Mouse (Mus musculus) intestine, embryonic 15.5 days (tissue): Measurements from ENCODE around the gene Tcp11. TPM values are rescaled to one million over a fixed set of nuclear protein-coding genes. Genes with fewer than 3 reads are reported as not detected.

Source experiments
- ATAC-seq: fragments of 200-750 bp; cut with Nextera tagmentation; 2 replicates; pipeline ENCODE4 v1.8.0; 2017; ENCODE audit warnings: moderate TSS enrichment, moderate library complexity
- H3K27ac ChIP-seq: fragments of 300-500 bp; sonication (generic); 2 replicates; pipeline ENCODE4 v1.5.1; 2015; ENCODE audit warnings: mild to moderate bottlenecking, inconsistent platforms
- H3K27me3 ChIP-seq: fragments of 300-500 bp; sonication (generic); replicated peaks from 2 replicates; pipeline ENCODE4 v1.6.1; 2015; ENCODE audit warnings: inconsistent platforms
- H3K36me3 ChIP-seq: fragments of 300-500 bp; sonication (generic); 2 replicates; pipeline ENCODE4 v1.6.1; 2015; ENCODE audit warnings: inconsistent platforms
- H3K4me1 ChIP-seq: fragments of 300-500 bp; sonication (generic); replicated peaks from 2 replicates; pipeline ENCODE4 v1.6.1; 2015; ENCODE audit warnings: inconsistent platforms
- H3K4me2 ChIP-seq: fragments of 300-500 bp; sonication (generic); replicated peaks from 2 replicates; pipeline ENCODE4 v1.6.1; 2015; ENCODE audit warnings: mild to moderate bottlenecking, inconsistent platforms
- H3K4me3 ChIP-seq: fragments of 300-500 bp; sonication (generic); replicated peaks from 2 replicates; pipeline ENCODE4 v1.5.1; 2015; ENCODE audit warnings: inconsistent platforms
- H3K9ac ChIP-seq: fragments of 300-500 bp; sonication (generic); 2 replicates; pipeline ENCODE4 v1.6.1; 2015; ENCODE audit warnings: inconsistent platforms
- H3K9me3 ChIP-seq: fragments of 300-500 bp; sonication (generic); 2 replicates; pipeline ENCODE4 v1.6.1; 2016; ENCODE audit warnings: inconsistent platforms
- WGBS: fragments of 180-500 bp; shearing (Covaris S2); methylation state at CpG from one replicate; pipeline ENCODE4 v1.1.7; 2015; 5-methylcytosine and 5-hydroxymethylcytosine counted together
- polyA plus RNA-seq: library from polyadenylated mRNA; unstranded; fragments of >200 nt; fragmentation: Nextera tagmentation; extraction: Ambion mirVana; gene quantifications from 2 replicates; pipeline ENCODE4 v1.2.1, GENCODE M21; 2015

Gene Tcp11
- polyA plus RNA-seq, 1 experiment from 2014 or later, result 1.2 TPM

DNA sequence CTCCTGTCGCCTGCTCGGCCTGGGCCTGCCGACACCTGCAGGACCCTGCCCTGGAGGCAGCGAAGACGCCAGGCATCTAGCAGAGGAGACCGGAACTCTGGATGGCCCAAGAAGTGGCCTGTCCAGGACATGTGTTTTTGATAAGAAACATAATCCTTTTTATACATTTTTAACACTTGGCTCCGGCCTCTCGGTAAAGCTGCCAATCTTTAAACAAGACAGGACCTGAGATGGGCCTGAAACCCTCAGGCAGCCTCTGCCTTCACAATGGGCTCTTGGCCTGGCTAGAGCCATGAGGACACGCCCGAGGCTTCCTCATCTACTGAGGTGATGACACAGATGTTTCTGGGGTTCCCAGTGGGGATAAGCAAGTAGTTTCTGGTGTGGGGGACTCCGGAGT, 19.8 kb downstream of the Tcp11 start:
- no peak overlapping the region for H3K4me2 ChIP-seq
- H3K9me3 ChIP-seq, result no peaks in the 10 kb centered on the region
- H3K36me3 ChIP-seq, result peaks cover 37% of the 10 kb centered on the region
- no peak overlapping the region for H3K4me3 ChIP-seq
- ATAC-seq, result no peak
- 92% methylated on average over 11 of the region's 11 CpGs for WGBS
- no peaks in the 10 kb centered on the region for H3K27me3 ChIP-seq
- H3K27ac ChIP-seq, result no peak overlapping the region
- H3K4me1 ChIP-seq, result no peaks in the 10 kb centered on the region
- no peak overlapping the region for H3K9ac ChIP-seq

- H3K9me3 ChIP-seq, result no peaks in the 10 kb centered on the region
- no peak overlapping the region for H3K4me2 ChIP-seq
- no peak for ATAC-seq
- no peak overlapping the region for H3K4me3 ChIP-seq
- peaks cover 43% of the 10 kb centered on the region for H3K36me3 ChIP-seq
- H3K27me3 ChIP-seq, result no peaks in the 10 kb centered on the region
- no peak overlapping the region for H3K9ac ChIP-seq
- no peaks in the 10 kb centered on the region for H3K4me1 ChIP-seq
- 79% methylated on average over 13 of the region's 13 CpGs for WGBS
- H3K27ac ChIP-seq, result no peak overlapping the region
Observed at GRCm38 (mm10) chr17:28058346-28058745, 22.1 kb downstream of the Tcp11 start.

- H3K9me3 ChIP-seq, result no peaks in the 10 kb centered on the region
- H3K27me3 ChIP-seq, result no peaks in the 10 kb centered on the region
- H3K27ac ChIP-seq, result no peak overlapping the region
- no peak overlapping the region for H3K4me3 ChIP-seq
- H3K4me1 ChIP-seq, result no peaks in the 10 kb centered on the region
- H3K4me2 ChIP-seq, result no peak overlapping the region
- H3K9ac ChIP-seq, result no peak overlapping the region; the same call in 1 of the 2 replicates
- peak; percentile 45; the same call in 1 of the 2 replicates for ATAC-seq
- peaks cover 35% of the 10 kb centered on the region for H3K36me3 ChIP-seq
- WGBS, result 77% methylated on average over 21 of the region's 21 CpGs
Observed at GRCm38 (mm10) chr17:28052293-28052863, 28.1 kb downstream of the Tcp11 start.

- Histone ChIP-seq H3K36me3 (peaks cover 31% of the 10 kb centered on the region), H3K27ac (no peak overlapping the region), H3K27me3 (no peaks in the 10 kb centered on the region), H3K4me3 (no peak overlapping the region), H3K4me1 (no peaks in the 10 kb centered on the region), H3K4me2 (no peak overlapping the region), H3K9me3 (no peaks in the 10 kb centered on the region), H3K9ac (no peak overlapping the region)
- 92% methylated on average over 8 of the region's 8 CpGs for WGBS
- no peak for ATAC-seq
Observed at GRCm38 (mm10) chr17:28050210-28050609, 30.2 kb downstream of the Tcp11 start.

DNA sequence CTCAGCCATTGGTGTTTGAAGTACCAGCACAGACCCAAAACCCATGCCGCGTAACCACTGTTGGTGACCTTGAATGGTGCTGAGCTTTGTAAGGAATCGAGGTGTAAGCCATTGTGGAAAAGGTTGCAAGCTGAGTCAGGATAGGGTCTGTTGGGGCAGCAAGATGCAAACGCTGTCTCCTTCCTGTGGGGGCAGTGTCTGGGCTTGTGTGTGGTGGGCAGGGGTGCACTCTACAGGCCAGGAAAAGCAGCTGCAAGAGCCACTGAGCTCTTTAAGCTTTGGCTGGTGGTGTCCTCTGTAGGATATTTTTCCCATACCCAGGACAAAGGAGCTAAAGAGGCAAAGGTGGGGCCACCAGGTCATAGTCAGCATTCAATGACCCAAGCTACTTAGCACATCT, 32.0 kb downstream of the Tcp11 start:
- H3K4me1 ChIP-seq, result no peaks in the 10 kb centered on the region
- 43% methylated on average over 4 of the region's 4 CpGs for WGBS
- H3K27me3 ChIP-seq, result no peaks in the 10 kb centered on the region
- H3K9me3 ChIP-seq, result no peaks in the 10 kb centered on the region
- H3K4me2 ChIP-seq, result no peak overlapping the region
- no peak overlapping the region for H3K27ac ChIP-seq
- ATAC-seq, result peak; percentile 66; the same call in 1 of the 2 replicates
- H3K36me3 ChIP-seq, result peaks cover 27% of the 10 kb centered on the region
- no peak overlapping the region for H3K4me3 ChIP-seq
- no peak overlapping the region for H3K9ac ChIP-seq

GRCm38 (mm10) chr17:28047520-28047919, 32.9 kb downstream of the Tcp11 start:
- H3K9ac ChIP-seq, result no peak overlapping the region
- no peak overlapping the region for H3K4me2 ChIP-seq
- no peak overlapping the region for H3K4me3 ChIP-seq
- H3K9me3 ChIP-seq, result no peaks in the 10 kb centered on the region
- no peak overlapping the region for H3K27ac ChIP-seq
- H3K4me1 ChIP-seq, result no peaks in the 10 kb centered on the region
- peaks cover 26% of the 10 kb centered on the region for H3K36me3 ChIP-seq
- no peak for ATAC-seq
- H3K27me3 ChIP-seq, result no peaks in the 10 kb centered on the region
- 80% methylated on average over 5 of the region's 5 CpGs for WGBS

- Histone ChIP-seq H3K27ac (no peak overlapping the region), H3K4me3 (no peak overlapping the region), H3K4me1 (no peaks in the 10 kb centered on the region), H3K4me2 (no peak overlapping the region), H3K27me3 (no peaks in the 10 kb centered on the region), H3K9me3 (no peaks in the 10 kb centered on the region), H3K36me3 (peaks cover 22% of the 10 kb centered on the region), H3K9ac (no peak overlapping the region)
- ATAC-seq, result no peak
- WGBS, result 92% methylated on average over 5 of the region's 5 CpGs
Observed at GRCm38 (mm10) chr17:28047017-28047416, 33.4 kb downstream of the Tcp11 start.

- Histone ChIP-seq H3K36me3 (peaks cover 14% of the 10 kb centered on the region; the same call in 1 of the 2 replicates), H3K4me3 (no peak overlapping the region), H3K4me1 (no peaks in the 10 kb centered on the region), H3K27ac (no peak overlapping the region), H3K4me2 (no peak overlapping the region), H3K9me3 (no peaks in the 10 kb centered on the region), H3K9ac (no peak overlapping the region), H3K27me3 (no peaks in the 10 kb centered on the region)
- 67% methylated on average over 23 of the region's 23 CpGs for WGBS
- ATAC-seq, result peak; percentile 34; the same call in 1 of the 2 replicates
Observed at GRCm38 (mm10) chr17:28042299-28042771, 38.1 kb downstream of the Tcp11 start.

GRCm38 (mm10) chr17:28041298-28041697, 39.1 kb downstream of the Tcp11 start:
- peaks cover 16% of the 10 kb centered on the region; the same call in 1 of the 2 replicates for H3K36me3 ChIP-seq
- H3K4me3 ChIP-seq, result no peak overlapping the region
- 0 out of 2 replicates have a peak, but pooled peaks cover 2% of the 10 kb centered on the region for H3K4me1 ChIP-seq
- H3K9ac ChIP-seq, result no peak overlapping the region
- no peak overlapping the region for H3K4me2 ChIP-seq
- WGBS, result 88% methylated on average over 13 of the region's 13 CpGs
- no peak for ATAC-seq
- no peaks in the 10 kb centered on the region for H3K9me3 ChIP-seq
- H3K27ac ChIP-seq, result no peak overlapping the region
- H3K27me3 ChIP-seq, result no peaks in the 10 kb centered on the region

GRCm38 (mm10) chr17:28040620-28041019, 39.8 kb downstream of the Tcp11 start:
- H3K27me3 ChIP-seq, result no peaks in the 10 kb centered on the region
- no peak overlapping the region for H3K4me2 ChIP-seq
- H3K4me3 ChIP-seq, result no peak overlapping the region
- WGBS, result 58% methylated on average over 16 of the region's 16 CpGs
- peaks cover 16% of the 10 kb centered on the region; the same call in 1 of the 2 replicates for H3K36me3 ChIP-seq
- peak; percentile 40; the same call in 1 of the 2 replicates for ATAC-seq
- H3K4me1 ChIP-seq, result 0 out of 2 replicates have a peak, but pooled peaks cover 2% of the 10 kb centered on the region
- H3K27ac ChIP-seq, result 0 out of 2 replicates have a peak overlapping the region, but pooled peaks have one; percentile 13
- H3K9ac ChIP-seq, result no peak overlapping the region
- no peaks in the 10 kb centered on the region for H3K9me3 ChIP-seq

- WGBS, result 65% methylated on average over 14 of the region's 14 CpGs
- Histone ChIP-seq H3K27ac (0 out of 2 replicates have a peak overlapping the region, but pooled peaks have one; percentile 36), H3K4me2 (no peak overlapping the region), H3K27me3 (no peaks in the 10 kb centered on the region), H3K4me3 (no peak overlapping the region), H3K4me1 (0 out of 2 replicates have a peak, but pooled peaks cover 7% of the 10 kb centered on the region), H3K9ac (no peak overlapping the region), H3K36me3 (peaks cover 7% of the 10 kb centered on the region; the same call in 1 of the 2 replicates), H3K9me3 (no peaks in the 10 kb centered on the region)
- no peak for ATAC-seq
Observed at GRCm38 (mm10) chr17:28036813-28037756, 43.4 kb downstream of the Tcp11 start.

DNA sequence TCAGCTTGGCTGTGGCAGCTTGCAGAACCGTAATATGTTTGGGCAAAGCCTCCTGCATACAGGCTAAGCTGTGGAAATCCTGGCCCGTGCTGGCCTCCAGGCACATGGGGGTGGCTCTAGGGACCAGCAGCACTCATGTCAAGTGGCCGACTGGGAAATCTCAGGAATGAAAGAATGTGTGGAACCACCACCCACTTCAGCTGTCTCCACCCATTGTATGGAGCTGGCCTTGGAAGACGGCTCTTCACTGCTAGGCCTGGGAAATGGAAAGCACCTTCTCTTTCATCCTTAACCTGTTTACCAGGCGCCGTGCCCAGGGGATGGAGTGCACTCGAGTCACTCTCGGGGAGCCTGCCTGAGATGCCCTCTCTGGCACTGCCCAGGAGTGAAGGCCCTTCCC, 45.5 kb downstream of the Tcp11 start:
- H3K9ac ChIP-seq, result no peak overlapping the region
- H3K4me3 ChIP-seq, result no peak overlapping the region
- H3K27ac ChIP-seq, result no peak overlapping the region

More for the DNA sequence above, 45.5 kb downstream of the Tcp11 start:
- no peaks in the 10 kb centered on the region for H3K9me3 ChIP-seq
- ATAC-seq, result no peak
- 59% methylated on average over 8 of the region's 8 CpGs for WGBS
- H3K36me3 ChIP-seq, result peaks cover 3% of the 10 kb centered on the region; the same call in 1 of the 2 replicates
- H3K4me2 ChIP-seq, result no peak overlapping the region
- H3K27me3 ChIP-seq, result no peaks in the 10 kb centered on the region
- 0 out of 2 replicates have a peak, but pooled peaks cover 7% of the 10 kb centered on the region for H3K4me1 ChIP-seq
